Mouse (Mus musculus) megakaryocyte, embryonic 14.5 days (primary cell): ENCODE data around the gene Itgav. TPM values are rescaled to one million over a fixed set of nuclear protein-coding genes. Genes with fewer than 3 reads are reported as not detected.

ENCODE experiments used
- H3K27me3 ChIP-seq: replicated peaks from 2 replicates; pipeline ENCODE3; 2012; ENCODE audit warnings: inconsistent platforms
- H3K36me3 ChIP-seq: replicated peaks from 2 replicates; pipeline ENCODE3; 2012; ENCODE audit warnings: low read length, inconsistent platforms, mixed read lengths
- H3K4me1 ChIP-seq: 2 replicates; pipeline ENCODE4 v1.6.1; 2012; ENCODE audit warnings: inconsistent platforms
- H3K4me3 ChIP-seq: replicated peaks from 2 replicates; pipeline ENCODE3; 2012; ENCODE audit warnings: moderate library complexity, mild to moderate bottlenecking, inconsistent platforms
- H3K9me3 ChIP-seq: 2 replicates; pipeline ENCODE4 v1.6.1; 2012; ENCODE audit warnings: inconsistent platforms
- FLI1 ChIP-seq: IDR thresholded peaks from 2 replicates; pipeline ENCODE4 v1.6.1; 2012; ENCODE audit warnings: low read length, inconsistent platforms, mixed read lengths
- GATA1 ChIP-seq: IDR thresholded peaks from 3 replicates; pipeline ENCODE4 v1.6.1; 2012; ENCODE audit warnings: mixed read lengths, low read length, inconsistent platforms, borderline replicate concordance
- polyA plus RNA-seq: library from polyadenylated mRNA; stranded (reverse); fragments of >175 nt; gene quantifications from 2 replicates; pipeline ENCODE4 v1.2.3, GENCODE M21; 2012; ENCODE audit warnings: low replicate concordance; ENCODE audit not compliant: insufficient read depth

Itgav gene
- polyA plus RNA-seq, 1 experiment: 7.1 TPM

DNA sequence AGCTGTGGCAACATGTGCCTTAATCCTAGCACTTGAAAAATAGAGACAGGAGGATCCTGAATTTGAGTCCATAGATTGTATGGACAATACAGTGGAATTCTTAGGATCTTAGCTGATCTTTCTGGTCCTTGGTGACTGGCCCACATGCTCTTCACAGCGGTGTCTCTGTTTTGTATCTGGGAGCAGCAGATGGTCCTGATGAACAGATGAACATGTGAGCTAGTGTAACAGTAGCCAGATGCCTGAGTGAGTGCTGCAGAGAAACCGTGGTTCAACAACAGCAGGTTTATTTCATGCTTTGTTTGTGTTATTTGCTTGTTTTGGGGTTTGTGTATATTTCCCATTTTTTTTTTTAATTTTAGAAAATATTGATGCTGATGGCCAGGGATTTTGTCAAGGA is 37.3 kb downstream of the Itgav start:
- no peak for TF ChIP-seq FLI1
- no peak for TF ChIP-seq GATA1
- H3K27me3 ChIP-seq: no peaks in the 10 kb centered on the region
- H3K36me3 ChIP-seq: peaks cover 56% of the 10 kb centered on the region
- no peak overlapping the region for H3K4me3 ChIP-seq
- peaks cover 40% of the 10 kb centered on the region for H3K4me1 ChIP-seq
- no peaks in the 10 kb centered on the region for H3K9me3 ChIP-seq

DNA sequence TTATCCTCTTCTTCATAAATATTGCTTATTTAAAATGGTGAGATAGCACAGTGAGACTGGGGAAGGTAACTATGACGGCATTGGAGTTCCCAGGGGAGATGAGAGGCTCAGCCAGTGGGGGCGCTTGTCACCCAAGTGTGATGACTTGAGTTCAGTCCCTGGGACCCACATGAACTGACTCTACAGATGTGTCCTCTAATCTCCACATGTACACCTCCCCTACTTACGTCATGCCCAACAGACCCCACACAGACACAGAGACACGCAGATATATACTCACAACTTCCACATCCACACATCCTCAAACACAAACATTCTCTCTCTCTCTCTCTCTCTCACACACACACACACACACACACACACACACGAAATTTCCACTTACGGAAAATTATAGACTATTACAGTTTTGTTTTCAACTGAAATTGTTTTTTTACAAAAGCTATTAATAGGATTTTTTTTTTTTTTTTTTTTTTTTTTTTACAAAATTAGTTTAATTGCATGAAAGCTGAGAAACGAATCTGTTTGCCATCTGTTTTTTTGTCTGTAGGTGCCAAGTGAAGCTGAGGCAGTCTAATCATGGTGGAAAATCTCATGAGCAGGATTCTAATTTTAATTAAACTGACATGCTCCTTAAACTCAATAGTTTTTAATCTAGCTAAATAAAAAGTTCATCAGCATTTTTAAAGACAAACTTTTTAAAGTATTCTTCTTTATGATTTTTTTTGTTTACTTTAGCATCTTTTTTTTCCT is 38.1 kb downstream of the Itgav start:
- Histone ChIP-seq H3K36me3 (peaks cover 55% of the 10 kb centered on the region), H3K9me3 (no peaks in the 10 kb centered on the region), H3K4me1 (peaks cover 47% of the 10 kb centered on the region), H3K4me3 (no peak overlapping the region), H3K27me3 (no peaks in the 10 kb centered on the region)
- TF ChIP-seq GATA1: no peak
- TF ChIP-seq FLI1: no peak

DNA sequence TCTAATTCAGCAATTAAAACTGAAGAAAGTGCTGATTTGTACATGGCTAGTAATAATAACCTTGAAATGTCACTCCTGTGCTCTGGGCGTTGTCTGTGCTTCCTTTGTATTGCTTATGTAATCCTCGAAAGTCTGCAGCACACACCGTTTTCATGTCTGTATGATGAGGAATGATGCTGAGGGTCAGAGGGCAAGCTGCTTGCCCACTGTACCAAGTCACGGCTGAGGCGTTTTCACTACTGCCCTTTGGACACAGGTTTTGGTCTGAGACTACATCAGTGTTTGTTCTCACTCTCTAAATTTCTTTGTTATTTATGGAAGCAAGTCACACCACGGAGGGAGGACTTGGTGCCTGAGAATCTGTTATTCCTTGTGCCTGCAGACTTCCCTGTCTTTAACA is 41.9 kb downstream of the Itgav start:
- Histone ChIP-seq H3K36me3 (peaks cover 63% of the 10 kb centered on the region), H3K4me1 (peaks cover 43% of the 10 kb centered on the region), H3K4me3 (no peak overlapping the region), H3K9me3 (no peaks in the 10 kb centered on the region), H3K27me3 (no peaks in the 10 kb centered on the region)
- no peak for TF ChIP-seq GATA1
- TF ChIP-seq FLI1: no peak

DNA sequence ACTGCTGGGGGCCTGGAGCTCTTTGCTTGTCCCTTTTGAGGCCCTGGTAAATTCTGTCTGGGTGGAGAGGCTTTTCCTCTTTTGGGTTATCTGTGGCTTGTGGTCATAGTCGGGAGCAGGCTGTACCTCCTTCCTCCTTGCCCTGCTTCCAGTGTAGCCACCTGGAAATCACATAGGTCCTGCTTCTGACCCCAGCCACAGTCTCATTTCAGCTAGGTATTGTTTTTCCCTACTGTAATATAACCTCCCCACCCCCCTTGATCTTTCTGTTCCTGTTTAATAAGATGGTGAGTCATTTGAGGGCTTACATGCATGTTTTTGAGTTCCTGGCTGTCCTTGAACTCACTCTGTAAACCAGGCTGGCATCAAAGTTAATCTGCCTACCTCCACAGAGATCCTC is 42.7 kb downstream of the Itgav start:
- Histone ChIP-seq H3K36me3 (peaks cover 64% of the 10 kb centered on the region), H3K4me1 (peaks cover 43% of the 10 kb centered on the region), H3K4me3 (no peak overlapping the region), H3K27me3 (no peaks in the 10 kb centered on the region), H3K9me3 (no peaks in the 10 kb centered on the region)
- TF ChIP-seq FLI1 (no peak), GATA1 (no peak)

DNA sequence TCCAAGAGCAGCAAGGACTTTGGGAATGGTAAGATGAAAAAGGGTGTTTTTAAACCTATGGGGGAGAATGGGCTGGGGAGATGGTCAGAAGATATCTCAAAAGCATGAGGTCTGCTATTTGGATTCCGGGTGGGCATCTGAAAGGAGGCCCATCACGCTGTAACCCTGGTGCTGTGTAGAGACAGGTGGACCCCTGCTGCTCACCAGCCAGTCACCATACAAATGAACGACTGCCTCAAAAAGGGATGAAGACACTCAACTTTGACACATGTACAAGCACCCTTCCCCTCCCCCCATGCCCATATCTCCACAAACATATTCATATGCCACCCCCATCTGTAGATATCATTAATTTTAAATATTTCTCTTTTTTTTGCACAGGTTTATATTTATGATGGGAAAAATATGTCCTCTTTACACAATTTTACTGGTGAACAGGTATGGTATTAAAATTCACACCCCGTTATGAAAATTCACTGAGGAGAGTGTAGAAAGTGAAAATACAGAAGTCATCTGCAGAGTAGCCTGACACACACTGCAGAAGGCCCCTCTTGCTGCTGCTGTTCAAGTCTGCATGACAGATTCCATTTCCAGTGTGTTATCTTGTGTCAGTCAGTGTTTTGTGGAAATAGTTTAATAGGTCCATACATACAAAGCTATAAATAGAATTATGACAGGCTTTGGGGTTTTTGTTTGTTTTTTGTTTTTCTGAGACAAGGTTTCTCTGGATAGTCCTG is 44.3 kb downstream of the Itgav start:
- TF ChIP-seq GATA1 (no peak), FLI1 (no peak)
- Histone ChIP-seq H3K27me3 (no peaks in the 10 kb centered on the region), H3K4me1 (peaks cover 43% of the 10 kb centered on the region), H3K36me3 (peaks cover 73% of the 10 kb centered on the region), H3K4me3 (no peak overlapping the region), H3K9me3 (no peaks in the 10 kb centered on the region)

DNA sequence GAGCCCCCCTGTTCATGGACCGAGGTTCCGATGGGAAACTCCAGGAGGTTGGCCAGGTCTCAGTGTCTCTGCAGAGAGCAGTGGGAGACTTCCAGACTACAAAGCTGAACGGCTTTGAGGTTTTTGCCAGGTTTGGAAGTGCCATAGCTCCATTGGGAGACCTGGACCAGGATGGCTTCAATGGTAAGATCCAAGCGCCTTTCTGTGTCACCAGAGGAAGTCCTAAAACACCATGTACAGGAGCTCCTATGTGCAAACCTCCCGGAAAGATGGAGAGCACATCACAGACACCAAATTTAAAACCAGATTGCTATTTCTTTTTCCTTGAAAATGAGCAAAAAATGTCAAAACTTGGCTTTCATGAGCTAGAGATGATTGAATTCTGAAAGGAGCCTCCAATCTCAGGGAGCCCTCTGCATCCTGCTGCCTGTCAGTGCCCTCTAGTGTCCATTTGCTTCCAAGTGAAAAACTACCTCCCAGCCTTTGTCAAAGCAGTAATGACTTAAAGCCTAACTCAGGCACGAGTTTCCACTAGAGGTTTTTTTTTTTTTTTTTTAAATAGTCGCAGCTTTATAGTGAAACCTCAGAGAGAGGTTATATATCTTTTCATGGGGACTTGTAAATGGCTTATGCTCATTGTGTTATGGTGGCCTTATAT is 47.1 kb downstream of the Itgav start:
- no peaks in the 10 kb centered on the region for H3K9me3 ChIP-seq
- H3K36me3 ChIP-seq: peaks cover 78% of the 10 kb centered on the region
- no peak for TF ChIP-seq FLI1
- H3K27me3 ChIP-seq: no peaks in the 10 kb centered on the region
- H3K4me3 ChIP-seq: no peak overlapping the region
- peaks cover 22% of the 10 kb centered on the region for H3K4me1 ChIP-seq

DNA sequence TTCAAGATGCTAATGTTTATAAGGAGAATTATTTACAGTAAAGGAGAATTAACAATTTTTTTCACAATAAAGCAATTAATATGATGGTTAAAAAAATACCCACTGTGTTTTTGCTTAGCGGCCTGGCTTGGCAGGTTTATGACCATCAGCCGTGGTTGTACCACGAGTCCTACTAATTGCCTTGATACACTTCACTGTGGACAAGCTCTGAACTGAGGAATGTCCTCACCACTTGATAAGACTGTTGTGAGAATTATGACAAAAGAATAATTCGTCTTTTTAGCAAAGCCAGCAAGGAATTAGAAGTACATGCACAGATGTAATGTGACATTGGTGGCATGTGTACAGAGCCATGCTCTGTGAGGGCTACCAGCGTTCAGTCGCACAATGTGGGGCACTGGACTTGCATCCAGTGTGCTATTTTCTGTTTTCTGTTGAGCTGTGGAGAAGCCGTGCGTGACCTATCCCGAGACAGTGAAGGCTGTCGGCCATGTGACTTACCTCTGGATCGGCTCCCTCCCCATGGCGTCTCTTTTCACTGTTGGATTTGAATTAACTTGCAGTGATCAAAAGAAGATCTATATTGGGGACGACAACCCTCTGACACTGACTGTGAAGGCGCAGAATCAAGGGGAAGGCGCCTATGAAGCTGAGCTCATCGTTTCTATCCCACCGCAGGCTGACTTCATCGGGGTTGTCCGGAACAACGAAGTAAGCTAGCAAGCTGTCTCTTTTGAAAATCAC is 67.3 kb downstream of the Itgav start:
- Histone ChIP-seq H3K4me3 (no peak overlapping the region), H3K9me3 (no peaks in the 10 kb centered on the region), H3K36me3 (peaks cover 92% of the 10 kb centered on the region), H3K27me3 (no peaks in the 10 kb centered on the region), H3K4me1 (no peaks in the 10 kb centered on the region)
- TF ChIP-seq FLI1 (no peak), GATA1 (no peak)

DNA sequence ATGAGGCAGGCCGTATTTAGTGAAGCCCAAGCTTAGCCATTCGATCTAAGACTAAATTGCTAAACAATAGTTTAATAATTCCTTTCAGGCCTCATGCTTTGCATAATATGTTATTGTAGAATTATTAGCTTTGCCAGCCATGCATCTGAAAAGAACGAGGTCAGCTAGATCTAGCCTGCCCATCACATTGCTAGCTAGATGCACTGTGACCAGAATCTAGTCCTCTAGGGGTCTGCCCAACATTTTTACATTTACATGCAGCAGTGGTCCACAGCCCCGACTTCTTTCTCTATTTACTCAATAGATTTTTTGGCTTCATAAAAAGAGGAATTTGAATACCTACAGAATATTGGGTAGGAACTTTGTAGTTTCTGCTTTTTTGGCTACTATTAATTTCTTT is 67.9 kb downstream of the Itgav start:
- Histone ChIP-seq H3K4me3 (no peak overlapping the region), H3K9me3 (no peaks in the 10 kb centered on the region), H3K4me1 (no peaks in the 10 kb centered on the region), H3K36me3 (peaks cover 94% of the 10 kb centered on the region), H3K27me3 (no peaks in the 10 kb centered on the region)
- no peak for TF ChIP-seq GATA1

DNA sequence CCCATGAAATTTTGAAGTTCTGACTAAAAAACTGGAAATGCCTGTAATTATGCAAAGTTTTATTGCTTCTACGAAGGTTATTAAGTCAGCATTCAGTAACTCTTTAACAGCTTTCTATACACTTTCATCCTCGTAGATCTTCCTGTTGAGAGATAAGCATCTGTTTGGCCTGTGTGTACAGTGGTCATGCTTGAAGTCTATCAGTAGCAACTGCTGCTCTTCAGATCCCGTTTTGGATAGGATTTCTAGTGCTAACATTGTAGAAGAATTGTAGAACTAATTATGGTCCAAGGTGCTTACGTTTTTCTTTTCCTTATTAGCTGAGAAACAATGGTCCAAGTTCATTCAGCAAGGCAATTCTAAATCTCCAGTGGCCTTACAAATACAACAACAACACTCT is 71.6 kb downstream of the Itgav start:
- Histone ChIP-seq H3K27me3 (no peaks in the 10 kb centered on the region), H3K9me3 (no peaks in the 10 kb centered on the region), H3K4me1 (no peaks in the 10 kb centered on the region), H3K4me3 (no peak overlapping the region), H3K36me3 (peaks cover 98% of the 10 kb centered on the region)
- TF ChIP-seq GATA1 (no peak), FLI1 (no peak)
